Mouse (Mus musculus): ENCODE data around the gene Rasd2.

- peak; percentile 70 for TF ChIP-seq CTCF (IDR thresholded peaks at IDR 0.05; ENCODE audit: low read depth)
- TF ChIP-seq EP300 (IDR thresholded peaks at IDR 0.05; ENCODE audit: low read depth), result no peak
These were observed 20.3 kb downstream of the Rasd2 start for GRCm38 (mm10) chr8:75233915-75234554.
